Mouse (Mus musculus) heart, adult 9 months (tissue): ENCODE data around the gene Tmem132e.

Experiments used
- DNase-seq, 2 experiments: peaks; one replicate each; pipeline ENCODE4 v3.0.0; 2022; ENCODE audit warnings: low spot score in 2 of 2

The Tmem132e gene

GRCm38 (mm10) chr11:82434091-82434831 lies 45.6 kb downstream of the Tmem132e start:
- DNase-seq, result no peak

DNA sequence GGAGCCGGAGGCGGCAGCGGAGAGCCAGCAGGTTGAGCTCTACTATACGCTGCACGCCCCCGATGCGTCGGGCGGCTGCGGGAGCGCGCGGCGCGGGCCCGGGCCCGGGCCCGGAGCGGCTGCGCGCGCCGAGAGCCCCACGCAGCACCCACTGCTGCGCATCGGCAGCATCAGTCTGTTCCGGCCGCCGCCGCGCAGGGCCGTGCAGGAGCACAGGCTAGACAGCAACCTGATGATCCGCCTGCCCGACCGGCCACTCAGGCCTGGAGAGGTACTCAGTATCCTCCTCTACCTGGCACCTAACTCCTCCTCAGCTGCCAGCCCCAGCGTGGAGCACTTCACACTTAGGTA lies 46.1 kb downstream of the Tmem132e start:
- DNase-seq, result no peak

DNA sequence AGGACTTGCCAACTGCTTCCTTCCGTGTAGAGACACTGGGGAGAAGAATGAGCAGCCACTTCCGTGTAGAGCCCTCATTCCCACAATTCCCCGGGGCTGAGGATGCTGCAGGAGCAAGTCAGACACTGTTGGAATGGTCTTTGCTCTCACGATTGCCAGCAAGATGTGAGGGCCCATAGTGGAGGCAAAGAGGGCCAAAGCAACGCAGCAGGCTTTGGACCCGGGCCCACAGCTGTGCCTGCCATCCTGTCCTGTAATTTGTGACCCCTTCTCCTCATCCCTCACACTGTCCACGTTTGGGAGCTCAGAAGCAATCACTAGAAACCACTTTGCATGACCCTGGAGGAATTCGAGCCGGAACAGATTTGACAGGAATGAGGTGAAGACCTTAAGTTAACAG lies 59.8 kb downstream of the Tmem132e start:
- DNase-seq, result no peak

DNA sequence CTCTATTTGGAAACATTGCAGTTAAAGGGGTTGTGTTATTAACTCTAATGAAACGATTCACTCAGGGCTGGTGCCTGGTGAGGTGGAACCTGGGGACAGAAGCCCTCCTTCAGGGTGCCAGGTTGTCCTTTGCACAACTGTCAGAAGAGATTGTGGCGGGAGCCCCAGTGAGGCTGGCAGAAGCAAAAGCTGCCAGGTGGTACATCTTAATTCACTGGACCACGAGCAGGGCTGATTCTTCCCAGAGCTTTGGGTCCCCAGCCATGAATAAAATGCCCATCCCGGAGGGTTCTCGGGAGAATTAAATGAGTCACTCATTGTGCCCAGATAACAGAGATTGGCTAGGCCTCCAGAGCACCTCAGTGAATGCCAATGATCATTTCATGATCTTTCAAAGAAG lies 63.8 kb downstream of the Tmem132e start:
- DNase-seq, result no peak

DNA sequence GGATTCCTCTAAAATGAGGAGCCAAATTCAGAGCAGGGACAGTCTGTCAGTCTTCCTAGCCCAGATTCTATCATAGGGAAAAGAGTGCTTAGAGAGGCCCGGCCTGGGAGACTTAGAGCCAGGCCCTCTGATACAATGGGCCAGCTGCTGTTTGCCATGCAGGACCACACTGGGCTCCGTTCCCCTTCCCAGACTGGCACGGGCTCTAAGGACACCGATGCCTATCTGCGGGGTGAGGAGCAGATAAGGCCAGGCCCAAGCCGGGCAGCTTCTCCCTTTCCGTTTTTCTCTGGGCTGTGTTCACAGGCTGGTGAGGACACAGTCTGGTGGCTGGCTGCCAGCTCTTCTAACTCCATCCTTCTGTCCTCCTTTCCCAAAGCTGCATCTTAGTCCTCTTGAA lies 64.5 kb downstream of the Tmem132e start:
- DNase-seq, result no peak

GRCm38 (mm10) chr11:82461326-82461725 lies 72.6 kb downstream of the Tmem132e start:
- no peak for DNase-seq

DNA sequence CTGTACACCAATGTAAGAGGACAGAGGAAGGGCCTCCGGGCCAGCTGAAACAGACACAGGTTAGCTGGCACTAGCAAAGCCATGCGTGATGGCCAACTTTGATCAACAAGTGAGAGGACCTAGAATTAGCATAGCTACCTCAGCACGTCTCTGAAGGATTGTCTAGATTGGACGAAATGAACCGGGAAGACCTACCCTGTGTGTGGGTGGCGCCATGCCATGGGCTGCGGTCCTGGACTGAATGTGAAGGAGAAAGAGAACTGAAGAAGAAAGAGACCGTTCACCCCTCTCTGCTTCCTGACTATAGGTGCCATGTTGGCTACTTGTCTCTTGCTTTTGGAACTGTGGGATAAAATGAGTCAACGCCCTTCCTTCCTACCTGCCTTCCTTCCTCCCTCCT lies 76.8 kb downstream of the Tmem132e start:
- DNase-seq, result no peak

DNA sequence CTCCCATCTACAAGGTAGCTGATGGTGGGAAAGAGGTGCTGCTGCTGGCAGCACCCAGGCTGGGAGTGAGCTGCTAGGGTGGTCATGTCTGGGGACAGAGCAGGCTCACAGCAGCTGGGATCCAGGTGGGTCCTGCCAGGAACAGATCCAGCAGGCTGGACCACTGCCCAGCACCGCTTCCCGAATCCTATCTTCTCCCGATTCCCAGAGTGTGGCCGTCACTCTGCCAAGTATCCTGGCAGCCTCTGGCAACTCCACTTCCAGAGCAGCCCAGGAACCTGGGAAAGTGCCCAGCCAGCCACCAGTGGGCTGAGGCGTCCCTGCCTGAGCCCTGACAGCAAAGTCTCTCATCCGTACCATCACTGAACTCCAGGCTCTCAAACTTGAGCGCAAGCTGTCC lies 78.5 kb downstream of the Tmem132e start:
- DNase-seq, result no peak

DNA sequence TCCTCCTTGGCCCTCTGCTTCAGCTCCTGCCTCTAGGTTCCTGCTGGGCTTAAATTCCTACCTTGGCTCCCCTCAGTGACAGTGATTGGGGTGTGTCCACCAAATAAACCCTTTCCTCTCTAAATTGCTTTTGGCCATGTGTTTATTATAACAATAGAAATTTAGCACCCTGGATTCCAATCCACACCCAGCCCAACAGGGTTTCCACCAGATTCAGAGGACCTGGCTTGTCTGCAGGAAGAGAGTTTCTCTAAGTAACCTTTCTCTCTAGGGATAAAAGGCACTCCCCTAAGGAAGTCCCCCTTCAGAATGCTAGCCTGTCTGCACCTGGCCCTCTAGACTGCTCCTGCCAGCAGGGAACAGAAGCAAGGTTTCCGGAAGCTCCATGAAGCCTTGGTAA lies 82.4 kb downstream of the Tmem132e start:
- no peak for DNase-seq

- DNase-seq, result no peak
Observed at GRCm38 (mm10) chr11:82473137-82473621, 84.5 kb downstream of the Tmem132e start.

DNA sequence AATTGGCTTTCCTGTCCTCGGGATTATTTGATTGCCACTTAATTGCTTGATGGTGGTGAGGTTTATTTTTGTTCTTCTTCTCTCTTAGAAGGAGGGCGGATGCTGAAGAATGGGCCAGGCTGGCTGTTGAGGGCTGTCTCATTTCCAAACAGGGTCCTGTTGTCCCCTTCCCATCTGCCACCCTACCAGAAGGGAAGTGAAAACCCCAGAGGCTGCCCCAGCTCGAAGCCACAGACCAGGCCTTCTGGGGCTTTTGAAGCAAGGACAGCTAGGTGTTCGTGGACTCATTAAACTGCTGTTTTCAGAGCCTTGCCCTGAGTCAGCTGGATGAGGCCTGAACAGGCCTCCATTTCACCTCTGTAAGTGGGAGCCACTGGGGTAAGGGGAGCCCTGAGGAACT lies 87.4 kb downstream of the Tmem132e start:
- DNase-seq, result no peak

DNA sequence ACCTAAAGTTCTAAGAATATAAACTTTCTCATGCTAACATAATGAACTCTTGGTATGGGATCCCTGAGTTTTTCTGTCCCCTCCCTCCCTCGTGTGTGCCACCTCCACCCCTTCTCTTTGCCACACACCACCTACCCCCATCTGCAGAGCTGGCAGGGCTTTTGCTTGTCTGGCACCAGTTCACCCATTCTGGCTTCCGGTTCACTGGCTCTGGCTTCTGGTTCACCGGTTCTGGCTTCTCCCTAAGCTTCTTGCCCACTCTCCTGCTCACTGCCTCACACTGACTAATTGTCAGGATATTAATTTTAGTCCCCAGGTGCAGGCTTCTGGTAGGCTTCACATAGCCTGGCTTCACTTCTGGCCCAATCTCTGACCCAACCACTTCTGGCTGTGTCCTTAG lies 88.7 kb downstream of the Tmem132e start:
- DNase-seq, result no peak

DNA sequence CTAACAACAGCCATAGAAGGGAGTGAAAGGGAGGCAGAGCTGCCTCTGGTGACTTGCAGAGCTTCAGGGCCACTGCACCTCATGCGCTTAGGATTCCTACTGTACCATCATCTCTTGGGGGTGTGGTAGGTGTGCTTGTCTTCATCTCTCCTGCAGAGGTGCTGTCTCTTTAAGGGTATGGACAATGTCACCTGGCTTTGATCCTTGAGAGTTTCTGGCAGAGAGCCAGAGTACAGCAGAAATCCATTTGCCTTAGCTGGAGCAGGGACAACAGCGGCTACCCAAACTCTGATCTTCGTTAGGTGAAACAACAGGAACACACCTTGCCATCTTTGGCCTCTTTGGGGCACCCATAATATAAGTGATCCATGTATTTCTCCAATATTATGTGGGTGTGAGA lies 92.2 kb downstream of the Tmem132e start:
- DNase-seq, result no peak

GRCm38 (mm10) chr11:82487359-82488086 lies 98.8 kb downstream of the Tmem132e start:
- no peak for DNase-seq

DNA sequence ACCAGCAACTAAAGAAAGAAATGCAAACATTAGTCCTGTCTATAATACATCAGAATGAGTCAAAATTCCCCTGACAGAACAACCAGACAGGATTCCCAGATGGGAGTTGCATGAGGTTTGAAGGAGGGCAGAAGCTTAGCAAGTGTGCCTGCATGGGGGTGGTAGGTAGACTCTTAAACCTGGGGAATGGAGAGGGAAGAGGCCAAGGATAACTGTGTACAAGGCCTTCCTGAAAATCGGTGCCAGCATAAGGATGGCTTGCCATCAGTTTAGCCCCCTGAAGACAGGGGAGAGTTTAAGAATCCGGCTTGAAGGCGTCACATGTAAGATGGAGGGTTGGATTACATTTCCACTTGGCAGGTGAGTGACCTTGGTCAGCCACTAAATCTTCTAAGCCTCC lies 102.2 kb downstream of the Tmem132e start:
- DNase-seq, result no peak
